Mouse (Mus musculus) lung, postnatal 0 days (tissue): Measurements from ENCODE around the gene Sart3.

ENCODE experiments used
- CTCF ChIP-seq: IDR thresholded peaks from 2 replicates; pipeline ENCODE4 v1.5.1; 2016; ENCODE audit warnings: antibody characterized with exemption, mild to moderate bottlenecking
- EP300 ChIP-seq: IDR thresholded peaks from 2 replicates; pipeline ENCODE4 v1.6.1; 2016; ENCODE audit warnings: antibody characterized with exemption, mild to moderate bottlenecking, control low read depth

DNA sequence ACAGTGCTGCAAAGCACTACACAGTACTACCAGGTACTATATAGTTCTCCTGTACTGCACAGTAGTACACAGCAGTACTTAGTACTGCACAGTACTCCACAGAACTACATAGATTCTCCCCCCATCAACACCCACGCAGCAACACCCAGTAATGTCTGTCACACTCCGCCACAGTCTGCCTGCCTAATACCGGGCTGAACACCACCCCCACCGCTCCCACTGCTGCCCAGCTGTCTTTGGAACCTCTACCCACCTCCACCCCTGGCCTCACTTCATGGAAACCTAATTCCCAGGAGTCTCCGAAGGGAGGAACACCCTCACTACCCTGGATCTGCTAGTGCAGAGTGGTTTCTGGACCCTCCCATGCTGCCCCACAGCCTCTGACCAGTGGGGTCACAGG lies 8.5 kb upstream of the Sart3 start:
- no peak for TF ChIP-seq CTCF
- no peak for TF ChIP-seq EP300
